Mouse (Mus musculus): ENCODE measurements at regions not wholly inside any gene's neighbourhood (a gene's known extent, or its start where the extent isn't known, plus 50 kb on each side); places are given as distances from the start of the nearest gene placed in this dataset.

GRCm38 (mm10) chr3:139922267-139922666 lies 716.8 kb downstream of the Stpg2 start:
- TF ChIP-seq POLR2A (IDR thresholded peaks at IDR 0.05; ENCODE audit: low read depth, low read length) (no peak), MAX (IDR thresholded peaks at IDR 0.05; ENCODE audit: low read length) (no peak), UBTF (IDR thresholded peaks at IDR 0.05; ENCODE audit: low read depth, low read length) (no peak), CTCF (conservative IDR thresholded peaks at IDR 0.05 in 1 of 2, IDR thresholded peaks at IDR 0.05 in 1 of 2; ENCODE audit: low read depth in 2 of 2, low read length in 2 of 2) (no peak), ZKSCAN1 (IDR thresholded peaks at IDR 0.05; ENCODE audit: borderline replicate concordance, low read depth, low read length) (no peak), ZC3H11A (IDR thresholded peaks at IDR 0.05; ENCODE audit: low read depth, low read length) (no peak), PAX5 (IDR thresholded peaks at IDR 0.05; ENCODE audit: low read length) (no peak)

All from CH12.LX (cell line).